Mouse (Mus musculus): ENCODE data around the gene Defb45. TPM values are rescaled to one million over a fixed set of nuclear protein-coding genes. Genes with fewer than 3 reads are reported as not detected.

The Defb45 gene
- total RNA-seq (2021) = not detected
- long read RNA-seq, experiment 1 = 0 reads
- long read RNA-seq, experiment 2 = 0 reads

DNA sequence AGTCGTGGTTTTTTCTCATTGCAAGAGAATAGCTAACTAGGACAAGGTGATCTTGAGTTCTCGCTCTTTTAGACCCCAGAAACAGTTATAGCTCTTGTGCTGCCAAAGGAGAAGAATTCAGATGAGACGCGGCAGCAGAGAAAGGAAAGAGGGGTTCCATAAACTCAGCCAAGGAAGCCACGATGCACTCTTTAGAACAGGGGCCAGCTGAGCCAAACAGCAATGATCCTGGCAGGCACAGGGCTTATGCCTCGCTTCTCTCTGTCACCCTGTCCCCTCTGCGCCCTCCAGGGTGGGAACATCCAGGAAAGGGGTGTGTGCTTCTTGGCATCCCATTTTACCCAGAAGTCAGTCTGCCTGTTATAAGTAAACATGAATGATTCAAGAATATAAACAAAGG is at the start of gene Defb45:
Gene Defb45, minus strand, starts transcription at position 101 of the 400 bp plus-strand sequence.
- intact Hi-C loops (cut with DNase I) = no loop called here
- no peak for DNase-seq (ENCODE audit: extremely low spot score in 1 of 2, low spot score in 2 of 2)
- no peak within 1 kb of the TSS for H3K27ac ChIP-seq
- no peak for TF ChIP-seq CTCF (IDR thresholded peaks at IDR 0.05)
- H3K4me3 ChIP-seq = no peak within 1 kb of the TSS

- no peak overlapping the region for H3K27ac ChIP-seq
- no peak for TF ChIP-seq CTCF (IDR thresholded peaks at IDR 0.05)
- no peak for DNase-seq (ENCODE audit: extremely low spot score in 1 of 2, low spot score in 2 of 2)
- intact Hi-C loops (cut with DNase I) = no loop called here
- H3K4me3 ChIP-seq = no peak overlapping the region
These were observed 40.4 kb upstream of the Defb45 start for GRCm38 (mm10) chr2:152639406-152640113.

DNA sequence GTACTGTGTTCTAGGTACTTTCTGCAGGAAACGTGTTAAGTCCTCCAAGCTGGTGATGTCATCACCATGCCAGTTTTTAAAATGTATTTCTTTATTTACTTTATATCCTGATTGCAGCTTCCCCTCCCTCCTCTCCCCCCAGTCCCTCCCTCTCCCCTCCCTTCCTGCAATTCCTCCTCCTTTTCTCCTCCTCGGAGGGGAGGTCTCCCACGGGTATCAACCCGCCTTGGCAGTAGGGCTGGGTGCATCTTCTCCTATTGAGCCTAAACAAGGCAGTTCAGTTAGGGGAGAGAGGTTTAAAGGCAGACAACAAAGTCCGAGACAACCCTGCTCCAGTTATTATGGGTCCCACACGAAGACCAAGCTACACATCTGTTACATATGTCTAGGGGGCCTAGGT is 39.7 kb upstream of the Defb45 start:
- intact Hi-C loops (cut with DNase I) = no loop called here
- no peak for TF ChIP-seq CTCF (IDR thresholded peaks at IDR 0.05)
- no peak overlapping the region for H3K4me3 ChIP-seq
- H3K27ac ChIP-seq = no peak overlapping the region
- no peak for DNase-seq (ENCODE audit: extremely low spot score in 1 of 2, low spot score in 2 of 2)

DNA sequence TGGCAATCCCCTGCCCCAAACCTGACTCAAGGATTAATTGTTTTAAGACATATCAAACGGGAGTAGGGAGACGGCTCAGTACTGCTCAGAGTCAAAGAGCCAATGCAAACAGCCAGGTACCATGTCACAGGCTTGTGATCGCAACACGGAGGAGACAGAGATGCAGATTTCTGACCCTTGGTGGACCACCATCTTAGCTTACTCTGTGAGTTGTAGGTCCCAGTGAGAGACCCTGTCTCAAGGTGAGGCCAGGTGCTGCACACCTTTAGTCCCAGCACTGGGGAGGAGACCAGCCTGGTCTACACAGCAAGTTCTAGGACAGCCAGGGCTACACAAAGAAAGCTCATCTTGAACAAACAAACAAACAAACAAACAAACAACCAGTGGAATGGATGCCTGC is 38.2 kb upstream of the Defb45 start:
- intact Hi-C loops (cut with DNase I) = no loop called here
- DNase-seq (ENCODE audit: extremely low spot score in 1 of 2, low spot score in 2 of 2) = no peak
- TF ChIP-seq CTCF (IDR thresholded peaks at IDR 0.05) = no peak
- no peak overlapping the region for H3K27ac ChIP-seq
- no peak overlapping the region for H3K4me3 ChIP-seq

DNA sequence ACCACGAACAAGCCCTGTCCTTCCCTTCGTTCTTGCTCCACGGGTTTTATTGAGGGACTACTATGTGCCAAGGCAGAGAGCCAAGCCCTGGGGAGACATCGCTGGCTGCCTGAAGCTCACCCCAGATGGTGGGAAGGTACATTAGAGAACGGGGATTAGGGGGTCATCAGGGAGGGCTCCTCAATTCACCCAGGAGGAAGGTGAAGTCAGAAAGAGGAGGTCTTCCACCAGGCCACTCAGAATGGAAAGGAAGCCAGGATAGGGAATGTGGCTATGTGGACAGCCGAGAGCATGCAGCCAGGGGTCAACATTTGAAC is 37.8 kb upstream of the Defb45 start:
- no peak for TF ChIP-seq CTCF (IDR thresholded peaks at IDR 0.05)
- intact Hi-C loops (cut with DNase I) = no loop called here
- no peak for DNase-seq (ENCODE audit: extremely low spot score in 1 of 2, low spot score in 2 of 2)
- Histone ChIP-seq H3K27ac (no peak overlapping the region), H3K4me3 (no peak overlapping the region)

GRCm38 (mm10) chr2:152636246-152637005 is 37.2 kb upstream of the Defb45 start:
- intact Hi-C loops (cut with DNase I) = no loop called here
- no peak for DNase-seq (ENCODE audit: extremely low spot score in 1 of 2, low spot score in 2 of 2)
- Histone ChIP-seq H3K4me3 (no peak overlapping the region), H3K27ac (no peak overlapping the region)
- TF ChIP-seq CTCF (IDR thresholded peaks at IDR 0.05) = no peak

DNA sequence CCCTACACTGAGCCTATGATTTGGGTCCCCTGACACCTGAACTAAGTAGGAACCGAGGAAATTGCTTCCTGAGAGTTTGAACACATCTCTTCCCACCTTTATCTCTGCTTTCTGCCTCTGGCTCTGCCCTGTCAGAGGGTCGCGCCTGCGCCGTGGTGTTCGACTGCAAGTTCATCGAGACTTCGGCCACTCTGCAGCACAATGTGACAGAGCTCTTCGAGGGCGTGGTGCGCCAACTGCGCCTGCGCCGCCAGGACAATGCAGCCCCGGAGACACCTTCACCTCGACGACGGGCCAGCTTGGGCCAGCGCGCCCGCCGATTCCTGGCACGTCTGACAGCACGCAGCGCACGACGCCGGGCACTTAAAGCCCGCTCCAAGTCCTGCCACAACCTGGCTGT is 35.1 kb upstream of the Defb45 start:
- H3K27ac ChIP-seq = no peak overlapping the region
- no peak for DNase-seq (ENCODE audit: extremely low spot score in 1 of 2, low spot score in 2 of 2)
- no peak for TF ChIP-seq CTCF (IDR thresholded peaks at IDR 0.05)
- intact Hi-C loops (cut with DNase I) = no loop called here
- no peak overlapping the region for H3K4me3 ChIP-seq

DNA sequence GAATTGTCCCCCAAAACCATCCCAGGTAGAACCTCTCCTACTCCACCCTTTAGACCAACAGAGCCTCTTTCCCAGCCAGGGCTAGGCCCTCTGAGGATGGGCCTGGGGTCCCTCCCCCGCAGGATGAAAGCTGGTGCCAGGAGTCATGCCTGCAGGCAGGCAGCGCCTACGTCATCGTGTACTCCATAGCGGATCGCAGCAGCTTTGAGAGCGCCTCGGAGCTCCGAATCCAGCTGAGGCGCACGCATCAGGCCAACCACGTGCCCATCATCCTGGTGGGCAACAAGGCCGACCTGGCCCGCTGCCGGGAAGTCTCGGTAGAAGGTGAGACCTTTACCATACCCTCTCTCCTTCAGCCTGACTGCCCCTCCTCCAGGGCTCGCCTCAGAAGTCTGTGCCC is 34.1 kb upstream of the Defb45 start:
- intact Hi-C loops (cut with DNase I) = no loop called here
- DNase-seq (ENCODE audit: extremely low spot score in 1 of 2, low spot score in 2 of 2) = no peak
- H3K27ac ChIP-seq = no peak overlapping the region
- TF ChIP-seq CTCF (IDR thresholded peaks at IDR 0.05) = no peak
- no peak overlapping the region for H3K4me3 ChIP-seq

DNA sequence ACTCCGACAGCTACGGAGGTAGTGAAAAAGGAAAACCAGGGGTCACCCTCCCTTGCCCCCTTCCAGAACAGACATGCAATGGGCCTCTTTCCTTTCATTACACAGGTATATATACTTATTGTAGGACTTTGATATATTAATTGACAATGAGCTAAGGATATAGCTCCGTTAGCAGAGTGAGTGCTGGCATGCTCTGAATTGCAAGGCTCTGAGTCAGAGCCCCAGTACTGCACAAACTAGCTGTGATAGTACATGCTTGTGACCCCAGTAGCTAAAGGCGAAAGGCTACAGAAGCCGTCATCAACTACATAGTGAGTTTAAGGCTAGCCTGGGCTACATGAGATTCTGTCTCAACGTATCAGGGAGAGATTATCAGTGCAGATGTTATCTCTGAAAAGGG is 30.7 kb upstream of the Defb45 start:
- no peak overlapping the region for H3K4me3 ChIP-seq
- no peak for DNase-seq (ENCODE audit: extremely low spot score in 1 of 2, low spot score in 2 of 2)
- TF ChIP-seq CTCF (IDR thresholded peaks at IDR 0.05) = no peak
- no peak overlapping the region for H3K27ac ChIP-seq
- intact Hi-C loops (cut with DNase I) = no loop called here

GRCm38 (mm10) chr2:152629239-152629638 is 30.0 kb upstream of the Defb45 start:
- no peak for TF ChIP-seq CTCF (IDR thresholded peaks at IDR 0.05)
- DNase-seq (ENCODE audit: extremely low spot score in 1 of 2, low spot score in 2 of 2) = no peak
- Histone ChIP-seq H3K27ac (no peak overlapping the region), H3K4me3 (no peak overlapping the region)
- intact Hi-C loops (cut with DNase I) = no loop called here

- Histone ChIP-seq H3K4me3 (no peak overlapping the region), H3K27ac (no peak overlapping the region)
- intact Hi-C loops (cut with DNase I) = no loop called here
- DNase-seq (ENCODE audit: extremely low spot score in 1 of 2, low spot score in 2 of 2) = no peak
- no peak for TF ChIP-seq CTCF (IDR thresholded peaks at IDR 0.05)
These were observed 28.9 kb upstream of the Defb45 start for GRCm38 (mm10) chr2:152628066-152628465.

DNA sequence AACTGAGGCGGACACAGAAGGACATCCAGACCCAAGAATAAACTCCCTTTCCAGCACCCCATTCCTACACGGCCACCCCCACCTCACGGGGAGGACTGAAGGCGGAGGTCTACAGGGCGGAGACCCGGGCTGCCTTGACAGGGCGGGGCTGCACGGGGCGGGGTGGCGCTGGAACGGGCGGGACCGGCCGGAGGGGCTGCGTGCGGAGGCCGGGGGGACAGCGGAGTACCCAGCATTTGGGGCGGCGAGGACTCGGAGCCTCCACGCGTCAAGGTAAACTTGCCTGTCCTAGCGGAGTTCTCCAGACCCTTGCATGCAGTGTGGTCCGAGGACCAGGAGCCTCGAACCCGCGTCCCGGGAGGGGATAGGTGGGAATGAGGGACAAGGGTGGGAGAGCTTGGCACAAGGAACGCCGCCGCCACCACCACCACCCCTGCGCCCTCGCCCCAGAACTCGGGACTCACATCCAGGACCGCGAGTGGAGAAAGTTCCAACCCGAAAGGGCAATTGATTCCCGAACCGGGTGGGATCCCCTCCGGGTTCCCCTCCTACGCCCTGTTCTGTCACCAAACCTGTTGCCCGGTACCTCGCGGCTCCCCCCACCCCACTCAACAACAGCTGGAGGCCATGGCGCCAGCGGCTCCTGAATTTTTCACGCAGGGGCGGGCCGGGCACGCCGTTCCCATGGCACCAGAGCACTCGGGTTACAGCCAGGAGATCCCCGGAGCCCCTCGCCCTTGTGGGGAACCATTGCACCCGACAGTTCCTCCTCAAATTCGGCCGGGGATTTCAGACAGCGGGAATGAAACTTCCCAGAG is 27.8 kb upstream of the Defb45 start, which contains the start of gene Rem1:
Gene Rem1, plus strand, starts transcription at position 178 of the 818 bp plus-strand sequence.
- intact Hi-C loops (cut with DNase I) = no loop called here
- DNase-seq (ENCODE audit: extremely low spot score in 1 of 2, low spot score in 2 of 2) = no peak
- no peak for TF ChIP-seq CTCF (IDR thresholded peaks at IDR 0.05)
- Histone ChIP-seq H3K4me3 (peak within 1 kb of the TSS; percentile 31), H3K27ac (no peak within 1 kb of the TSS)
